8 mouse cellular contexts compared by ENCODE assay signal in the genomic region with DNA sequence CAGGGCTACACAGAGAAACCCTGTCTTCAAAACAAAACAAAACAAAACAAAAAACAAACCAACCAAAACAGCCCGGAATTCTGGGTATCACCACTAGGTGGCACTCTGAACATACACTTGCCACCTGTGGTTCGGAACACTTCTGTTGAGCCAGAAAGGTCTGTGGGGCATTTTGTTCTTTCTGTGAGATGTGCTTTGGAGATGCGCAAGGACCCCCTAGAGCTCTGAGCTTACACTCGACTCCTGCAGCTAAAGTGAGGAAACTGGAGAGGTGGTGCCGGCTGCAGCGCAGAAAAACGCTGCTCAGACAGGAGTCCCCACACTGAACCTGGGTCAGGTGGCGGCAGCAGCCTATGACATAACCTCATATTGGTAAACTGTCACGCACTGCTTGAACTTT. TPM values are rescaled to one million over a fixed set of nuclear protein-coding genes. Genes with fewer than 3 reads are reported as not detected.
DNase-seq lines count a peak whose midpoint lies in the region; ATAC-seq and TF ChIP-seq lines count a peak whose summit lies in the region.

No protein-coding gene starts in this region.

- 21% methylated on average over 9 of the region's 9 CpGs for WGBS in heart, adult 2 months
- 16% methylated on average over 9 of the region's 9 CpGs for WGBS in heart, embryonic 10.5 days
- 10% methylated on average over 9 of the region's 9 CpGs for WGBS in midbrain, embryonic 12.5 days

- H3K79me2 ChIP-seq in heart, adult 2 months (replicated peaks; ENCODE audit: control insufficient read depth, insufficient read depth, low read length): no peaks in the 10 kb centered on the region

- H3K36me3 ChIP-seq in heart, adult 2 months (ENCODE audit: control insufficient read depth, insufficient read depth, low read length): no peaks in the 10 kb centered on the region
- no peaks in the 10 kb centered on the region for H3K36me3 ChIP-seq in heart, embryonic 10.5 days
- H3K36me3 ChIP-seq in midbrain, embryonic 12.5 days: no peaks in the 10 kb centered on the region

- no peaks in the 10 kb centered on the region for H3K4me1 ChIP-seq in heart, adult 2 months (ENCODE audit: control insufficient read depth, insufficient read depth, low read length)
- peaks cover 8% of the 10 kb centered on the region for H3K4me1 ChIP-seq in heart, embryonic 10.5 days
- 0 out of 2 replicates have a peak, but pooled peaks cover 4% of the 10 kb centered on the region for H3K4me1 ChIP-seq in midbrain, embryonic 12.5 days

- no peak overlapping the region for H3K27ac ChIP-seq in heart, adult 2 months
- no peak overlapping the region for H3K27ac ChIP-seq in heart, embryonic 10.5 days
- H3K27ac ChIP-seq in midbrain, embryonic 12.5 days (replicated peaks): no peak overlapping the region

- TF ChIP-seq CTCF in heart, adult 2 months (IDR thresholded peaks at IDR 0.05): peak; percentile 91

- ATAC-seq in inflammation-experienced regulatory T-cells, adult 6 months: peak; percentile 75
- no peak for ATAC-seq in midbrain, embryonic 12.5 days (ENCODE audit: low FRiP score, low read depth)

- no peak overlapping the region for H3K4me3 ChIP-seq in heart, adult 2 months
- H3K4me3 ChIP-seq in heart, embryonic 10.5 days: no peak overlapping the region
- no peak overlapping the region for H3K4me3 ChIP-seq in midbrain, embryonic 12.5 days

- H3K27me3 ChIP-seq in heart, adult 2 months (ENCODE audit: control insufficient read depth, insufficient read depth, low read length): no peaks in the 10 kb centered on the region
- H3K27me3 ChIP-seq in heart, embryonic 10.5 days (ENCODE audit: insufficient read depth, poor library complexity, severe bottlenecking): peaks cover 22% of the 10 kb centered on the region
- H3K27me3 ChIP-seq in midbrain, embryonic 12.5 days: no peaks in the 10 kb centered on the region; the same call in 1 of the 2 replicates

- no peaks in the 10 kb centered on the region for H3K9me3 ChIP-seq in heart, embryonic 10.5 days
- H3K9me3 ChIP-seq in midbrain, embryonic 12.5 days: no peaks in the 10 kb centered on the region

- H3K4me2 ChIP-seq in midbrain, embryonic 12.5 days (replicated peaks): peak overlapping the region; percentile 34

- no peak for TF ChIP-seq POLR2A in heart, adult 2 months (IDR thresholded peaks at IDR 0.05; ENCODE audit: insufficient read depth, low read depth, low read length)

- no peak overlapping the region for H3K9ac ChIP-seq in heart, adult 2 months (ENCODE audit: low read depth, low read length)
- H3K9ac ChIP-seq in midbrain, embryonic 12.5 days (replicated peaks): no peak overlapping the region

- DNase-seq in heart, adult 2 months: peak; percentile 32 to 66
- DNase-seq in heart, embryonic 10.5 days (ENCODE audit: low spot score): no peak
- DNase-seq in cerebellum, postnatal 10 days: peak; percentile 78 to 85
- peak; percentile 66 to 69 for DNase-seq in frontal cortex, postnatal 25 days (ENCODE audit: low spot score in 2 of 2)
- peak; percentile 77 to 81 for DNase-seq in left cerebral cortex, postnatal 14 days (ENCODE audit: low spot score in 2 of 2)
- DNase-seq in skeletal muscle tissue, adult 2 months (ENCODE audit: low read depth, low spot score): peak; percentile 38

- intact Hi-C loops in heart, adult 2 months (cut with DNase I): loop anchor here (1.0 to 5.0 kb wide), 5 partner anchors 193 to 445 kb away; no protein-coding TSS in a partner anchor
- intact Hi-C loops in left cerebral cortex, postnatal 14 days (cut with DNase I): loop anchor here (10.0 kb wide), 1 partner anchor 445 kb away; no protein-coding TSS in a partner anchor

- TF ChIP-seq EP300 in heart, adult 2 months (IDR thresholded peaks at IDR 0.05; ENCODE audit: insufficient read depth, low read depth, low read length): peak; percentile 18; the same call in 1 of the 2 replicates

RNA-seq across cellular contexts. Expression of gene Eid3, which starts 43.0 kb away (rescaled TPM):
- total RNA-seq in heart, adult 2 months (2021): under 1 TPM; 0.45 to 0.63 TPM
- 0.18 and 0.21 TPM in 2 replicates for polyA plus RNA-seq in heart, adult 2 months (2012; rRNA removed)
- polyA plus RNA-seq in heart, embryonic 10.5 days (2016; fragmentation: Nextera tagmentation; extraction: Ambion mirVana): 0.28 and 0.55 TPM in 2 replicates
- under 1 TPM; 0.35 to 0.91 (median 0.64) TPM for polyA plus RNA-seq in inflammation-experienced regulatory T-cells, adult 6 months (2017; shearing (Covaris generic))
- total RNA-seq in left cerebral cortex, postnatal 14 days (2021): 1 to 10 TPM; 1.1 to 2.2 TPM
- 0.69 and 0.80 TPM in 2 replicates for polyA plus RNA-seq in midbrain, embryonic 12.5 days (2016; fragmentation: Nextera tagmentation; extraction: Ambion mirVana)
